Mouse (Mus musculus): ENCODE measurements around the gene Mfap3.
"Not testable (repeated sequence)": the region's sequence is repeated elsewhere in the genome, so short reads cannot be mapped to it uniquely, and the experiment has no call there.

Gene Mfap3

GRCm38 (mm10) chr11:57529111-57529510 is 10.6 kb downstream of the Mfap3 start:
- no peak for DNase-seq (ENCODE audit: low read depth, low spot score)

- peak; percentile 34 for DNase-seq (ENCODE audit: low read depth, low spot score)
Measured at GRCm38 (mm10) chr11:57531300-57531950, 13.0 kb downstream of the Mfap3 start.

GRCm38 (mm10) chr11:57532306-57532705 is 13.8 kb downstream of the Mfap3 start:
- no peak for DNase-seq (ENCODE audit: low read depth, low spot score)

GRCm38 (mm10) chr11:57535912-57536311 is 17.4 kb downstream of the Mfap3 start:
- DNase-seq (ENCODE audit: low read depth, low spot score): no peak

GRCm38 (mm10) chr11:57539841-57540418 is 21.5 kb downstream of the Mfap3 start:
- no peak for DNase-seq (ENCODE audit: low read depth, low spot score)

GRCm38 (mm10) chr11:57540681-57541080 is 22.2 kb downstream of the Mfap3 start:
- no peak for DNase-seq (ENCODE audit: low read depth, low spot score)

- DNase-seq (ENCODE audit: low read depth, low spot score): peak; percentile 91
Measured at GRCm38 (mm10) chr11:57548618-57549550, 30.4 kb downstream of the Mfap3 start.

- DNase-seq (ENCODE audit: low read depth, low spot score): no peak
Measured at GRCm38 (mm10) chr11:57550230-57550629, 31.8 kb downstream of the Mfap3 start.

GRCm38 (mm10) chr11:57551016-57551415 is 32.6 kb downstream of the Mfap3 start:
- no peak for DNase-seq (ENCODE audit: low read depth, low spot score)

GRCm38 (mm10) chr11:57553015-57553780 is 34.7 kb downstream of the Mfap3 start:
- DNase-seq (ENCODE audit: low read depth, low spot score): no peak

- not testable (repeated sequence) for DNase-seq (ENCODE audit: low read depth, low spot score)
Measured at GRCm38 (mm10) chr11:57557936-57558335, 39.5 kb downstream of the Mfap3 start.

- DNase-seq (ENCODE audit: low read depth, low spot score): no peak
Measured at GRCm38 (mm10) chr11:57564564-57564963, 46.1 kb downstream of the Mfap3 start.

GRCm38 (mm10) chr11:57566091-57567035 is 47.9 kb downstream of the Mfap3 start:
- no peak for DNase-seq (ENCODE audit: low read depth, low spot score)

- DNase-seq (ENCODE audit: low read depth, low spot score): no peak
Measured at GRCm38 (mm10) chr11:57568950-57569490, 50.6 kb downstream of the Mfap3 start.

GRCm38 (mm10) chr11:57571035-57571434 is 52.6 kb downstream of the Mfap3 start:
- no peak for DNase-seq (ENCODE audit: low read depth, low spot score)

- DNase-seq (ENCODE audit: low read depth, low spot score): no peak
Measured at GRCm38 (mm10) chr11:57573686-57574274, 55.3 kb downstream of the Mfap3 start.

- no peak for DNase-seq (ENCODE audit: low read depth, low spot score)
Measured at GRCm38 (mm10) chr11:57576871-57577515, 58.5 kb downstream of the Mfap3 start.

GRCm38 (mm10) chr11:57582818-57583635 is 64.6 kb downstream of the Mfap3 start:
- DNase-seq (ENCODE audit: low read depth, low spot score): peak; percentile 54

All from mesoderm, embryonic 11.5 days (tissue).